Mouse (Mus musculus) lung, embryonic 14.5 days (tissue): ENCODE measurements around the gene Ccdc191. TPM values are rescaled to one million over a fixed set of nuclear protein-coding genes. Genes with fewer than 3 reads are reported as not detected.

Experiments
- ATAC-seq: fragments of 200-750 bp; cut with Nextera tagmentation; 2 replicates; pipeline ENCODE4 v1.8.0; 2017; ENCODE audit warnings: mild to moderate bottlenecking, moderate TSS enrichment, moderate library complexity; ENCODE audit not compliant: insufficient read depth
- DNase-seq: peaks from one replicate; pipeline ENCODE4 v3.0.0-alpha.2; 2015
- H3K27ac ChIP-seq: fragments of 300-500 bp; sonication (generic); 2 replicates; pipeline ENCODE4 v1.5.1; 2014; ENCODE audit warnings: low read depth, mild to moderate bottlenecking, moderate library complexity
- H3K27me3 ChIP-seq: fragments of 300-500 bp; sonication (generic); 2 replicates; pipeline ENCODE4 v1.6.1; 2014; ENCODE audit warnings: low read length, control low read depth; ENCODE audit not compliant: insufficient read depth
- H3K36me3 ChIP-seq: fragments of 300-500 bp; sonication (generic); 2 replicates; pipeline ENCODE4 v1.6.1; 2014; ENCODE audit warnings: control low read depth; ENCODE audit not compliant: insufficient read depth
- H3K4me1 ChIP-seq: fragments of 300-500 bp; sonication (generic); 2 replicates; pipeline ENCODE4 v1.6.1; 2014; ENCODE audit warnings: antibody characterized with exemption, control low read depth; ENCODE audit not compliant: insufficient read depth
- H3K4me2 ChIP-seq: fragments of 300-500 bp; sonication (generic); 2 replicates; pipeline ENCODE4 v1.6.1; 2014; ENCODE audit warnings: mild to moderate bottlenecking
- H3K4me3 ChIP-seq: fragments of 300-500 bp; sonication (generic); 2 replicates; pipeline ENCODE4 v1.5.1; 2014; ENCODE audit warnings: low read depth, low read length
- H3K9ac ChIP-seq: fragments of 300-500 bp; sonication (generic); 2 replicates; pipeline ENCODE4 v1.6.1; 2014
- H3K9me3 ChIP-seq: fragments of 300-500 bp; sonication (generic); 2 replicates; pipeline ENCODE4 v1.6.1; 2016; ENCODE audit warnings: low read depth, low read length, control low read depth
- CTCF ChIP-seq: IDR thresholded peaks from 2 replicates; pipeline ENCODE4 v1.5.1; 2016; ENCODE audit warnings: antibody characterized with exemption, low read depth
- WGBS: fragments of 180-500 bp; shearing (Covaris S2); extraction: QIAGEN DNeasy Blood & Tissue Kit; methylation state at CpG from one replicate; pipeline ENCODE4 v1.1.7; 2014; 5-methylcytosine and 5-hydroxymethylcytosine counted together
- polyA plus RNA-seq: library from polyadenylated mRNA; unstranded; fragments of >200 nt; fragmentation: Nextera tagmentation; extraction: Ambion mirVana; gene quantifications from 2 replicates; pipeline ENCODE4 v1.2.1, GENCODE M21; 2014

Ccdc191 gene
- polyA plus RNA-seq, 1 experiment from 2014 or later, result 10.5 TPM

DNA sequence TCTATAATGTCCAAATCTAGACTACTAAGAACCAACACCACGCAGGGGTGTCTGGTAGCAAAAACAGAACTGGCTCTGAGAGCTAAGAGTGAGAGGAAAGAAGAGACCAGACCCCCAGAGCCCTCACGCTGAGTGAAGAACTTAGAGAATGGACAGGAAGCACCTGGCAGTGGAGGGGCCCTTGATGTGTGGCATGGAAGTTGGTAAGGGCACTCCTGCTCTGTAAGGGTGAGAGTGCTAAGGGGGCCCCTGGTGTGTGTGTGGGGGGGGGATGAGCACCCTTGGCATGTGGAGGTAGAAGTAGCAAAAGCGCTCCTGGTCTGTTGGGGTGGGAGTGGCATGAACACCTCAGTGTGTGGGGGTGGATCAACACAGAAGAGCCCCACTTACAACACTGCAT lies 80.8 kb downstream of the Ccdc191 start:
- Histone ChIP-seq H3K36me3 (no peaks in the 10 kb centered on the region), H3K9me3 (no peaks in the 10 kb centered on the region), H3K27ac (no peak overlapping the region), H3K27me3 (no peaks in the 10 kb centered on the region), H3K4me1 (no peaks in the 10 kb centered on the region), H3K4me2 (no peak overlapping the region), H3K9ac (no peak overlapping the region), H3K4me3 (no peak overlapping the region)
- DNase-seq (no peak), ATAC-seq (no peak)
- 82% methylated on average over 3 of the region's 3 CpGs for WGBS
- TF ChIP-seq CTCF, result no peak

DNA sequence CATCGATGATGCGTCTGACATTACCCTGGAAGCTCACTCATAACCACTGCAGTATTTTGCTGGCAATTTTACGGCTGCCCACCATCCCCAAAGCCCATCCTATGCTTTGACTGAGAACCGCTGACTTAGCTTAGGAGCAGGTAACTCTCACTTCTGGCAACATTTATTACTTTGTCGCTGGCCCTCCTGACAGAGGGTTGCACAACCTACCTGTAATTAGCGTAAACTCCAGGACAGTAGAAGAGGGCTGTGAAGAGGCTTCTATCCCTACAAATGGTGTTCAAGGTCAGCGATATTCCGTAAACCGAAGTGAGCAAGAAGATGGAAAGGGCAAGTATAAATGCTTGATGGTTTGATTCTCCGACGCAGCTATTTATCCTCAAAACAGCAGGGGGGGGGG lies 81.6 kb downstream of the Ccdc191 start:
- no peak for ATAC-seq
- H3K9me3 ChIP-seq, result no peaks in the 10 kb centered on the region
- no peaks in the 10 kb centered on the region for H3K4me1 ChIP-seq
- no peak overlapping the region for H3K27ac ChIP-seq
- TF ChIP-seq CTCF, result no peak
- no peaks in the 10 kb centered on the region for H3K27me3 ChIP-seq
- no peak for DNase-seq
- no peak overlapping the region for H3K9ac ChIP-seq
- WGBS, result 93% methylated on average over 11 of the region's 11 CpGs
- no peak overlapping the region for H3K4me3 ChIP-seq
- no peaks in the 10 kb centered on the region for H3K36me3 ChIP-seq
- H3K4me2 ChIP-seq, result no peak overlapping the region

DNA sequence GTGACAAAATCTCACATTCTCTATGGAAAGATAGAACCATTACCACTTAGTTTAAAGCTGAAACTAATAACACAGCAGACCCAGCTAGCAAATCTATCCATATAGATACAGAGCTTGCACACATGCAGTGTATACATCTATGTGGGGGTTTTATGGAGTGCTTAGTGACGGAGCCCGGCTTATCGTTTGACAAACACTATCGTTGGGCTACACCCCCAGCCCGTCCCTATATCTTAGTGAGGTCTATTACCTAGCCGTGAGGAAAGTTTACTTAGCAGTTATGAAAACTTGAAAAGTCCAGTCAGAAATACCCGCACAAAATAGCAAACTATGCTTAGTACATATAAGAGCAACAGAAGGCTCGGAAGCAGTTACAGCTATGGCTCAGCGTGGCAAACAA lies 82.1 kb downstream of the Ccdc191 start:
- ATAC-seq (no peak), DNase-seq (no peak)
- no peaks in the 10 kb centered on the region for H3K27me3 ChIP-seq
- WGBS, result 46% methylated on average over 9 of the region's 9 CpGs
- H3K4me3 ChIP-seq, result no peak overlapping the region
- no peaks in the 10 kb centered on the region for H3K9me3 ChIP-seq
- no peak overlapping the region for H3K4me2 ChIP-seq
- no peak for TF ChIP-seq CTCF
- no peaks in the 10 kb centered on the region for H3K4me1 ChIP-seq
- no peak overlapping the region for H3K9ac ChIP-seq
- no peaks in the 10 kb centered on the region for H3K36me3 ChIP-seq
- no peak overlapping the region for H3K27ac ChIP-seq

DNA sequence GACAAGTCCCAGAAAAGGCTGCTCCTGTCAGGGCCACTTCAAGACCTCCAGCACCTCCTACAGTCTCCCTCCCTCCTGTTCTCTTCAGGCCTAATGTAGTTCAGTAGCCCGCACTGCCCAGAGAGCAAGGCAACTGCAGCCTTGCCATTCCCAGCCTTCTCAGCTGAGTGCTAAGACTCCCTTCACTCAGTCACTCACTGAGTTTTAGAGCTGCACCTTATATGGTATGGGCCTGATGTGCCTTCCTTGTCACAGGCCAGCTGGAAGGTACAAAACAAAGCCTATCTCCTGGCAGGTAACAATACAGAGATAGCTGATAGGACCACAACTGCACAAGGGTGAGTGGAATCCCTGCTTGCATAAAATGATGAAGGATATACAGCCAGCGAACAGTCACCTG lies 82.8 kb downstream of the Ccdc191 start:
- H3K4me2 ChIP-seq, result no peak overlapping the region
- H3K4me3 ChIP-seq, result no peak overlapping the region
- ATAC-seq (no peak), DNase-seq (no peak)
- no peak overlapping the region for H3K27ac ChIP-seq
- H3K9me3 ChIP-seq, result no peaks in the 10 kb centered on the region
- no peaks in the 10 kb centered on the region for H3K27me3 ChIP-seq
- no peaks in the 10 kb centered on the region for H3K36me3 ChIP-seq
- H3K9ac ChIP-seq, result no peak overlapping the region
- 82% methylated on average over 2 of the region's 2 CpGs for WGBS
- no peaks in the 10 kb centered on the region for H3K4me1 ChIP-seq
- TF ChIP-seq CTCF, result no peak

DNA sequence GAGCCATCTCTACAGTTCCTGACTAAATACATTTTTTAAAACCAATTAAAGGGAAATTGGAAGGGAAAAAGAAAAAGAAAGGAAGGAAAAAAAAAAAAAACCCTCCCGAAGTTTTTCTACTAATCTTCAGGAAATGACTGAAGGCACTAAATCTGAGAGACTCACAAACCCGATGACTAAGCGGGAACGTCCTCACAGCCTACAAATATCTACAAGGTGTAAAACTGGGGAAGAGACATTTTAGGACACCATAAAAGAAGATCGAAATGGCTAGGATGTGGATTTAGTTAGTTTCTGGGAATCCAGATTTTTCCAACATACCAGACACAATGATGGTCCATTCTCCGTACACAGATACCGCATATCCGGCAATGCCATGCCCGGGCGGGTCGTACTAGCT lies 83.5 kb downstream of the Ccdc191 start:
- no peaks in the 10 kb centered on the region for H3K9me3 ChIP-seq
- 90% methylated on average over 11 of the region's 11 CpGs for WGBS
- H3K4me3 ChIP-seq, result no peak overlapping the region
- DNase-seq, result no peak
- no peaks in the 10 kb centered on the region for H3K4me1 ChIP-seq
- no peak for TF ChIP-seq CTCF
- no peak for ATAC-seq
- H3K4me2 ChIP-seq, result no peak overlapping the region
- H3K9ac ChIP-seq, result no peak overlapping the region
- H3K27ac ChIP-seq, result no peak overlapping the region
- no peaks in the 10 kb centered on the region for H3K27me3 ChIP-seq
- H3K36me3 ChIP-seq, result no peaks in the 10 kb centered on the region

DNA sequence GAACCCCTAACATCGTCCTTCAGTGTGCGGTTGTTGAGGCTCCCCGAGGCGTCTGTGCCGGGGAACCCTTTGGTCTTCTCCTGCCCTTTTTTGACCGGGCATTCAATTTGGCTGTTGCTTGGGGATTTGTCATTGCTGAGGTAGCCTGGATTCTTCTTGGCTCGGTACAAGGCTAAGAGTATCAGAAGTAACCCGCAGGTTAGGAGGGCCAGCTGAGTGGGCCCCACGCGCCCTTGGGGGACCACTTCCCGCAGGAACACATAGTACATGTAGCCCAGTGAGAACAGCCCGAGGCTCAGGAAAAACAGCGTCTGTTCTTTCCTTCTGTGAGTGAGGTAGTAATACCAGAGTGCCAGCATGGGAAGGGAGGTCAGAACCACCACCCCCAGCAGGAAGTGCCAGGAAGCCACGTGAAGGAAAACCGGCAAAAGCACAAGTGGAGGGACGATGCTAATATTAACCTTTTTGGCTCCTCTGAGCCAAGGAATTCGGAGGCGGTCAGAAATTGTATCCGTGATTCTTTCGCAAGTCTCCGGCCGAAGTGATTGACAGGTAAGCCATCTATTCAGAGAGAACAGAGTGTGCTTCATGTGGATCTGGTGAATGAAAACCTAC lies 84.1 kb downstream of the Ccdc191 start:
- Histone ChIP-seq H3K27me3 (peaks cover 5% of the 10 kb centered on the region), H3K27ac (no peak overlapping the region), H3K9me3 (no peaks in the 10 kb centered on the region), H3K9ac (no peak overlapping the region), H3K4me3 (no peak overlapping the region), H3K4me2 (no peak overlapping the region), H3K4me1 (no peaks in the 10 kb centered on the region), H3K36me3 (no peaks in the 10 kb centered on the region)
- WGBS, result 80% methylated on average over 22 of the region's 22 CpGs
- ATAC-seq (no peak), DNase-seq (no peak)
- TF ChIP-seq CTCF, result no peak

DNA sequence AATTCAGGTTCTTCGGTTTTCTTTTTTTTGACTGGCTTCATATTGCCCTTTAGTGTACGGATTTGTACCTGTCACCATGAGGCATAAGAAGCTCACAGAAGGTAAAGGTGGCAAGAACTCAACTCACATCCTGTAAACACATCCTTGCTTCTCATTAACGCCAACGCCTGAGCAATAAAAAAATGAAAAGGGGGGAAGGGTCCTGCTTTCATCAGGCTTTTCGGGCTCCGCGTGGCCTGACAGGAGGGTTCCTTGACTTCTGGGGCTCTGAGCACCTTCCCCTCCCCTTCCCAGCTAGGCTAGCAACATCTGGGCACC lies 89.4 kb downstream of the Ccdc191 start:
- no peak for DNase-seq

More for the DNA sequence above, 89.4 kb downstream of the Ccdc191 start:
- TF ChIP-seq CTCF, result no peak
- H3K9me3 ChIP-seq, result no peaks in the 10 kb centered on the region
- WGBS, result 13% methylated on average over 7 of the region's 7 CpGs
- H3K27me3 ChIP-seq, result peaks cover 14% of the 10 kb centered on the region
- H3K4me1 ChIP-seq, result no peaks in the 10 kb centered on the region
- peak overlapping the region; percentile 65 for H3K4me3 ChIP-seq
- peak overlapping the region; percentile 99 for H3K4me2 ChIP-seq
- no peak; the same call in 1 of the 2 replicates for ATAC-seq
- no peaks in the 10 kb centered on the region for H3K36me3 ChIP-seq
- H3K9ac ChIP-seq, result peak overlapping the region; percentile 62
- no peak overlapping the region for H3K27ac ChIP-seq
